Mouse (Mus musculus): ENCODE data around the gene Hk2. TPM values are rescaled to one million over a fixed set of nuclear protein-coding genes. Genes with fewer than 3 reads are reported as not detected.

The Hk2 gene
- total and polyA plus RNA-seq, 2 experiments from 2014 or later, result 2.2 to 3.9 TPM

GRCm38 (mm10) chr6:82760749-82761357, 13.4 kb downstream of the Hk2 start:
- H3K4me2 ChIP-seq (ENCODE audit: low read depth, low read length, poor library complexity, severe bottlenecking), result no peak overlapping the region
- H3K36me3 ChIP-seq (ENCODE audit: insufficient read depth, low read length), result no peaks in the 10 kb centered on the region
- no peak for ATAC-seq (ENCODE audit: low FRiP score)
- H3K4me1 ChIP-seq (ENCODE audit: insufficient read depth, low read length), result no peaks in the 10 kb centered on the region
- no peak for DNase-seq (ENCODE audit: low spot score)
- TF ChIP-seq CTCF (IDR thresholded peaks at IDR 0.05), result no peak
- H3K9me3 ChIP-seq (ENCODE audit: low read length), result no peaks in the 10 kb centered on the region
- H3K27ac ChIP-seq (ENCODE audit: low read depth, low read length), result no peak overlapping the region
- H3K4me3 ChIP-seq (ENCODE audit: low read depth, low read length), result no peak overlapping the region
- 91% methylated on average over 3 of the region's 3 CpGs for WGBS
- no peak overlapping the region for H3K9ac ChIP-seq (replicated peaks; ENCODE audit: low read length, poor library complexity, severe bottlenecking)
- no peaks in the 10 kb centered on the region for H3K27me3 ChIP-seq (ENCODE audit: insufficient read depth, low read length)

GRCm38 (mm10) chr6:82759241-82759640, 15.0 kb downstream of the Hk2 start:
- no peaks in the 10 kb centered on the region for H3K4me1 ChIP-seq (ENCODE audit: insufficient read depth, low read length)

GRCm38 (mm10) chr6:82756799-82757210, 17.4 kb downstream of the Hk2 start:
- 85% methylated on average over 9 of the region's 9 CpGs for WGBS
- Histone ChIP-seq H3K27me3 (ENCODE audit: insufficient read depth, low read length) (no peaks in the 10 kb centered on the region), H3K4me3 (ENCODE audit: low read depth, low read length) (no peak overlapping the region), H3K27ac (ENCODE audit: low read depth, low read length) (no peak overlapping the region), H3K36me3 (ENCODE audit: insufficient read depth, low read length) (no peaks in the 10 kb centered on the region), H3K4me2 (ENCODE audit: low read depth, low read length, poor library complexity, severe bottlenecking) (no peak overlapping the region), H3K9me3 (ENCODE audit: low read length) (no peaks in the 10 kb centered on the region), H3K9ac (replicated peaks; ENCODE audit: low read length, poor library complexity, severe bottlenecking) (no peak overlapping the region), H3K4me1 (ENCODE audit: insufficient read depth, low read length) (no peaks in the 10 kb centered on the region)
- TF ChIP-seq CTCF (IDR thresholded peaks at IDR 0.05), result no peak
- DNase-seq (ENCODE audit: low spot score) (no peak), ATAC-seq (ENCODE audit: low FRiP score) (no peak)

More at GRCm38 (mm10) chr6:82759241-82759640, 15.0 kb downstream of the Hk2 start:
- no peak for ATAC-seq (ENCODE audit: low FRiP score)
- H3K27ac ChIP-seq (ENCODE audit: low read depth, low read length), result no peak overlapping the region
- no peaks in the 10 kb centered on the region for H3K9me3 ChIP-seq (ENCODE audit: low read length)
- no peaks in the 10 kb centered on the region for H3K36me3 ChIP-seq (ENCODE audit: insufficient read depth, low read length)
- DNase-seq (ENCODE audit: low spot score), result no peak
- no peak overlapping the region for H3K9ac ChIP-seq (replicated peaks; ENCODE audit: low read length, poor library complexity, severe bottlenecking)
- no peak overlapping the region for H3K4me3 ChIP-seq (ENCODE audit: low read depth, low read length)
- H3K4me2 ChIP-seq (ENCODE audit: low read depth, low read length, poor library complexity, severe bottlenecking), result no peak overlapping the region
- 96% methylated on average over 5 of the region's 5 CpGs for WGBS
- H3K27me3 ChIP-seq (ENCODE audit: insufficient read depth, low read length), result no peaks in the 10 kb centered on the region
- no peak for TF ChIP-seq CTCF (IDR thresholded peaks at IDR 0.05)

- ATAC-seq (ENCODE audit: low FRiP score), result no peak
- H3K9me3 ChIP-seq (ENCODE audit: low read length), result no peaks in the 10 kb centered on the region
- no peaks in the 10 kb centered on the region for H3K27me3 ChIP-seq (ENCODE audit: insufficient read depth, low read length)
- H3K27ac ChIP-seq (ENCODE audit: low read depth, low read length), result no peak overlapping the region
- no peak overlapping the region for H3K9ac ChIP-seq (replicated peaks; ENCODE audit: low read length, poor library complexity, severe bottlenecking)
- TF ChIP-seq CTCF (IDR thresholded peaks at IDR 0.05), result no peak
- H3K4me1 ChIP-seq (ENCODE audit: insufficient read depth, low read length), result no peaks in the 10 kb centered on the region
- WGBS, result 94% methylated on average over 7 of the region's 7 CpGs
- DNase-seq (ENCODE audit: low spot score), result no peak
- no peak overlapping the region for H3K4me3 ChIP-seq (ENCODE audit: low read depth, low read length)
- no peak overlapping the region for H3K4me2 ChIP-seq (ENCODE audit: low read depth, low read length, poor library complexity, severe bottlenecking)
- H3K36me3 ChIP-seq (ENCODE audit: insufficient read depth, low read length), result no peaks in the 10 kb centered on the region
Observed at GRCm38 (mm10) chr6:82756216-82756615, 18.0 kb downstream of the Hk2 start.

- no peak overlapping the region for H3K9ac ChIP-seq (replicated peaks; ENCODE audit: low read length, poor library complexity, severe bottlenecking)
- no peaks in the 10 kb centered on the region for H3K27me3 ChIP-seq (ENCODE audit: insufficient read depth, low read length)
- no peak for DNase-seq (ENCODE audit: low spot score)
- no peak overlapping the region for H3K27ac ChIP-seq (ENCODE audit: low read depth, low read length)
- 40% methylated on average over 2 of the region's 2 CpGs for WGBS
- no peaks in the 10 kb centered on the region for H3K9me3 ChIP-seq (ENCODE audit: low read length)
- no peak for ATAC-seq (ENCODE audit: low FRiP score)
- TF ChIP-seq CTCF (IDR thresholded peaks at IDR 0.05), result peak; percentile 41
- no peaks in the 10 kb centered on the region for H3K36me3 ChIP-seq (ENCODE audit: insufficient read depth, low read length)
- H3K4me2 ChIP-seq (ENCODE audit: low read depth, low read length, poor library complexity, severe bottlenecking), result no peak overlapping the region
- no peaks in the 10 kb centered on the region for H3K4me1 ChIP-seq (ENCODE audit: insufficient read depth, low read length)
- H3K4me3 ChIP-seq (ENCODE audit: low read depth, low read length), result no peak overlapping the region
Observed at GRCm38 (mm10) chr6:82755338-82755737, 18.9 kb downstream of the Hk2 start.

- Histone ChIP-seq H3K4me1 (ENCODE audit: insufficient read depth, low read length) (no peaks in the 10 kb centered on the region), H3K27me3 (ENCODE audit: insufficient read depth, low read length) (no peaks in the 10 kb centered on the region), H3K4me2 (ENCODE audit: low read depth, low read length, poor library complexity, severe bottlenecking) (no peak overlapping the region), H3K36me3 (ENCODE audit: insufficient read depth, low read length) (no peaks in the 10 kb centered on the region), H3K27ac (ENCODE audit: low read depth, low read length) (no peak overlapping the region), H3K4me3 (ENCODE audit: low read depth, low read length) (no peak overlapping the region), H3K9me3 (ENCODE audit: low read length) (no peaks in the 10 kb centered on the region), H3K9ac (replicated peaks; ENCODE audit: low read length, poor library complexity, severe bottlenecking) (no peak overlapping the region)
- TF ChIP-seq CTCF (IDR thresholded peaks at IDR 0.05), result no peak
- 96% methylated on average over 6 of the region's 6 CpGs for WGBS
- no peak for DNase-seq (ENCODE audit: low spot score)
- ATAC-seq (ENCODE audit: low FRiP score), result no peak
Observed at GRCm38 (mm10) chr6:82754769-82755168, 19.5 kb downstream of the Hk2 start.

Data from midbrain, postnatal 0 days (tissue).